Mouse (Mus musculus): ENCODE results near the gene Lif. TPM values are rescaled to one million over a fixed set of nuclear protein-coding genes. Genes with fewer than 3 reads are reported as not detected.

The Lif gene
- polyA plus RNA-seq, 1 experiment from 2014 or later, result 1.2 TPM

DNA sequence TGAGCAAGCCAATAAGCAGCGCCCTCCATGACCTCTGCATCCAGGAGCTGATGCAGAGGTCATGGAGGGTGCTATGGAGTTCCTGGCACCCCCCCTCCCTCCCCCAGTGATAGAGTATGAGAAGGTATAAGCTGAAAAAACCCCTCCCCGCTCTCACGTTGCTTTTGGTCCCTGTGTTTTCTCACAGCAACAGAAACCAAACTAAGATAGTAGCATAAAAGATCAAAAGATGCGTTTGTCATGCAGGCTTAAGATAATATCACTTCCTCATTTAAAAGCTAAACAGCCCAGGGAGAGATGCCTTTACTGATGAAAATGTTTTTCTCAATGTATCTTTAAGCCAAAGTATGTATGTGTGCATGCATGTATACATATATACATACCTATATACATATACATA is 10.7 kb upstream of the Lif start:
- Histone ChIP-seq H3K9ac (ENCODE audit: low read depth, low read length) (no peak overlapping the region), H3K4me2 (replicated peaks; ENCODE audit: low read depth) (no peak overlapping the region), H3K27ac (ENCODE audit: low read depth, low read length) (no peak overlapping the region), H3K4me1 (replicated peaks; ENCODE audit: control insufficient read depth, insufficient read depth, low read length) (peaks cover 7% of the 10 kb centered on the region; the same call in 1 of the 2 replicates), H3K36me3 (ENCODE audit: control insufficient read depth, insufficient read depth) (no peaks in the 10 kb centered on the region), H3K4me3 (ENCODE audit: low read depth, low read length) (no peak overlapping the region), H3K9me3 (ENCODE audit: control insufficient read depth) (no peaks in the 10 kb centered on the region), H3K27me3 (replicated peaks; ENCODE audit: control insufficient read depth, insufficient read depth, low read length) (no peaks in the 10 kb centered on the region)
- 65% methylated on average over 4 of the region's 4 CpGs for WGBS
- TF ChIP-seq CTCF (IDR thresholded peaks at IDR 0.05; ENCODE audit: low read depth), result no peak
- no peak for ATAC-seq

- no peaks in the 10 kb centered on the region for H3K27me3 ChIP-seq (replicated peaks; ENCODE audit: control insufficient read depth, insufficient read depth, low read length)
- WGBS, result 80% methylated on average over 14 of the region's 14 CpGs
- H3K27ac ChIP-seq (ENCODE audit: low read depth, low read length), result no peak overlapping the region
- H3K36me3 ChIP-seq (ENCODE audit: control insufficient read depth, insufficient read depth), result no peaks in the 10 kb centered on the region
- no peak overlapping the region for H3K4me2 ChIP-seq (replicated peaks; ENCODE audit: low read depth)
- peaks cover 7% of the 10 kb centered on the region; the same call in 1 of the 2 replicates for H3K4me1 ChIP-seq (replicated peaks; ENCODE audit: control insufficient read depth, insufficient read depth, low read length)
- no peaks in the 10 kb centered on the region for H3K9me3 ChIP-seq (ENCODE audit: control insufficient read depth)
- no peak overlapping the region for H3K9ac ChIP-seq (ENCODE audit: low read depth, low read length)
- no peak overlapping the region for H3K4me3 ChIP-seq (ENCODE audit: low read depth, low read length)
- TF ChIP-seq CTCF (IDR thresholded peaks at IDR 0.05; ENCODE audit: low read depth), result no peak
- ATAC-seq, result no peak
These were observed 10.0 kb upstream of the Lif start for GRCm38 (mm10) chr11:4247201-4247959.

DNA sequence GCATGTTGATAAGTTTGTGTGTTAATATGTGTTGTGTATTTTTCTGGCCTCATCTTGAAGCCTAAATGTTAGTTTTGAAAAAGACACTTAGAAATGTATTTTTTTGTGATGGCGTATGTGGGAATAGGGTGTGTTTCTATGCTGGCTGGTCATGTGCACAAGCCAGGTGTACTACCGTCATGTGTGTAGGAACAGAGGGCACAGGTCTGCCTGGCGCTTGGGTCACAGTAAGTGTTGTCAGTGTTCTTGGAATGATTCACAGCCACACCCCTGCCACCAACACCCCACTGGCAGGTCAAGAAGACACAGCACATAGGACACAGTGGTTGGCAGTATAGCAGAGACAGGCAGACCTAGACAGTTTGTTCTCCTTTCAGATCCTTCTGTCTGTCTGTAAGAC is 8.2 kb upstream of the Lif start:
- peak overlapping the region; percentile 77 for H3K27ac ChIP-seq (ENCODE audit: low read depth, low read length)
- 46% methylated on average over 3 of the region's 3 CpGs for WGBS
- no peaks in the 10 kb centered on the region for H3K27me3 ChIP-seq (replicated peaks; ENCODE audit: control insufficient read depth, insufficient read depth, low read length)
- no peak overlapping the region for H3K4me3 ChIP-seq (ENCODE audit: low read depth, low read length)
- ATAC-seq, result peak; percentile 89
- TF ChIP-seq CTCF (IDR thresholded peaks at IDR 0.05; ENCODE audit: low read depth), result no peak
- H3K9ac ChIP-seq (ENCODE audit: low read depth, low read length), result no peak overlapping the region
- no peak overlapping the region for H3K4me2 ChIP-seq (replicated peaks; ENCODE audit: low read depth)
- H3K9me3 ChIP-seq (ENCODE audit: control insufficient read depth), result no peaks in the 10 kb centered on the region
- peaks cover 7% of the 10 kb centered on the region; the same call in 1 of the 2 replicates for H3K4me1 ChIP-seq (replicated peaks; ENCODE audit: control insufficient read depth, insufficient read depth, low read length)
- H3K36me3 ChIP-seq (ENCODE audit: control insufficient read depth, insufficient read depth), result no peaks in the 10 kb centered on the region

DNA sequence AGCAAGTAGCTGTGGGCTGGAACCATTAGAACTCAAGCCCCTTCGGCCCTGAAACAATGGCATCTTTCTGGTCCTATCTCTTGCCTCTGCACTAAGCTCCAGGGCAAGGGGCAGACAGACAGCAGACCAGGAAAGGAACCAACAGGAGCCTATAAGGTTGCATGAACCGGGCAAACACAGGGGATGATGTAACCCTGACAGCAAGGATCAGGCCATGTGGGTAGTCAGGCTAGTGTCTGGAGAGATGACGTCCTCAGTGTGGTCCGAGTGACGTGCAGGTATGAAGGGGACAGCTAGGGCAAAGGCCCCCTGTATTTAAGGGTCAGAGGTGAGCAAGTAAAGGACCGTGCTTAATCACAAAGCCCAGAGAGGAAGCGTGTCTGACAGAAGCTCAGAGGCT is 7.1 kb upstream of the Lif start:
- no peaks in the 10 kb centered on the region for H3K9me3 ChIP-seq (ENCODE audit: control insufficient read depth)
- 74% methylated on average over 7 of the region's 7 CpGs for WGBS
- peaks cover 7% of the 10 kb centered on the region; the same call in 1 of the 2 replicates for H3K4me1 ChIP-seq (replicated peaks; ENCODE audit: control insufficient read depth, insufficient read depth, low read length)
- H3K27ac ChIP-seq (ENCODE audit: low read depth, low read length), result no peak overlapping the region
- H3K4me2 ChIP-seq (replicated peaks; ENCODE audit: low read depth), result no peak overlapping the region
- ATAC-seq, result peak; percentile 14; the same call in 1 of the 2 replicates
- H3K36me3 ChIP-seq (ENCODE audit: control insufficient read depth, insufficient read depth), result no peaks in the 10 kb centered on the region
- no peaks in the 10 kb centered on the region for H3K27me3 ChIP-seq (replicated peaks; ENCODE audit: control insufficient read depth, insufficient read depth, low read length)
- no peak for TF ChIP-seq CTCF (IDR thresholded peaks at IDR 0.05; ENCODE audit: low read depth)
- no peak overlapping the region for H3K9ac ChIP-seq (ENCODE audit: low read depth, low read length)
- H3K4me3 ChIP-seq (ENCODE audit: low read depth, low read length), result no peak overlapping the region

DNA sequence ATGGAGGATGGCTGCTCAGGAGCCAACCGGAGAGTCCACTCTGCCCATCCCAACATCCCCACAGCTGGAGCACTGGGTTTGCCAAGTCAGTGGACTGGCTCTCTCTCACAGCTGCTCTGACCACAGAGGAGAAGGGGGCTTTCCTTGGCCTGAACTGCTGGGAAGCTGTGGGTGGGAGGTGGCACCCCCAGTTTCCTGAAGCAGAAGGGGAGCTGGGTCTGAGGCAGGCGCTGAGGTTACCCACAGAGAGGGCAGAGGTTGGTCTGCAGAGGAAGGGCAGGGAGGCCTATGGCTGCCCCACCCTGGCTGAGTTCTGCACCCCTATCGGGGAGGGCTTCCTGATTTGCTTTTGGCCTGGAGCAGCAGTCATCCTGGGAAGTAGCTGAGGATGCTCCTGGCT is 6.0 kb upstream of the Lif start:
- Histone ChIP-seq H3K36me3 (ENCODE audit: control insufficient read depth, insufficient read depth) (no peaks in the 10 kb centered on the region), H3K9me3 (ENCODE audit: control insufficient read depth) (no peaks in the 10 kb centered on the region), H3K9ac (ENCODE audit: low read depth, low read length) (no peak overlapping the region), H3K4me1 (replicated peaks; ENCODE audit: control insufficient read depth, insufficient read depth, low read length) (peaks cover 7% of the 10 kb centered on the region; the same call in 1 of the 2 replicates), H3K4me2 (replicated peaks; ENCODE audit: low read depth) (no peak overlapping the region), H3K4me3 (ENCODE audit: low read depth, low read length) (no peak overlapping the region), H3K27ac (ENCODE audit: low read depth, low read length) (no peak overlapping the region), H3K27me3 (replicated peaks; ENCODE audit: control insufficient read depth, insufficient read depth, low read length) (no peaks in the 10 kb centered on the region)
- ATAC-seq, result no peak
- TF ChIP-seq CTCF (IDR thresholded peaks at IDR 0.05; ENCODE audit: low read depth), result no peak
- 66% methylated on average over 3 of the region's 3 CpGs for WGBS

DNA sequence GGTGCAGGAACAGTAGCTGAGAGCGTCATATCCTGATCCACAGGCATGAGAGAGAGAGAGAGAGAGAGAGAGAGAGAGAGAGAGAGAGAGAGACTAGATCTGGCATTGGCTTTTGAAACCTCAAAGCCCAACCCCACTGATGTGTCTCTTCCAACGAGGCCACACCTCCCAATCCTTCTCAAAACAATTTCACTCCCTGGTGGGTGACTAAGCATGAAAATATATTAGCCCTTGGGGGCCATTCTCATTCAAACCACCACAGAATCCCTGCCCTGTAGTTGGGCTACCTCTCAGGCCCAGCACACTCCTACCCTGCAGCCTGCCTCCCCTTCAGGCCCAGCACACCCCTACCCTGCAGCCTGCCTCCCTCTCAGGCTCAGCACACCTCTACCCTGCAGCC is 4.5 kb upstream of the Lif start:
- WGBS, result 76% methylated on average over 2 of the region's 2 CpGs
- no peak for ATAC-seq
- Histone ChIP-seq H3K4me1 (replicated peaks; ENCODE audit: control insufficient read depth, insufficient read depth, low read length) (peaks cover 7% of the 10 kb centered on the region; the same call in 1 of the 2 replicates), H3K4me2 (replicated peaks; ENCODE audit: low read depth) (no peak overlapping the region), H3K9ac (ENCODE audit: low read depth, low read length) (no peak overlapping the region), H3K27ac (ENCODE audit: low read depth, low read length) (no peak overlapping the region), H3K9me3 (ENCODE audit: control insufficient read depth) (no peaks in the 10 kb centered on the region), H3K4me3 (ENCODE audit: low read depth, low read length) (no peak overlapping the region), H3K27me3 (replicated peaks; ENCODE audit: control insufficient read depth, insufficient read depth, low read length) (no peaks in the 10 kb centered on the region), H3K36me3 (ENCODE audit: control insufficient read depth, insufficient read depth) (no peaks in the 10 kb centered on the region)
- no peak for TF ChIP-seq CTCF (IDR thresholded peaks at IDR 0.05; ENCODE audit: low read depth)

Data from intestine, postnatal 0 days (tissue).